Mouse (Mus musculus): ENCODE data around the gene Qrfpr.

DNA sequence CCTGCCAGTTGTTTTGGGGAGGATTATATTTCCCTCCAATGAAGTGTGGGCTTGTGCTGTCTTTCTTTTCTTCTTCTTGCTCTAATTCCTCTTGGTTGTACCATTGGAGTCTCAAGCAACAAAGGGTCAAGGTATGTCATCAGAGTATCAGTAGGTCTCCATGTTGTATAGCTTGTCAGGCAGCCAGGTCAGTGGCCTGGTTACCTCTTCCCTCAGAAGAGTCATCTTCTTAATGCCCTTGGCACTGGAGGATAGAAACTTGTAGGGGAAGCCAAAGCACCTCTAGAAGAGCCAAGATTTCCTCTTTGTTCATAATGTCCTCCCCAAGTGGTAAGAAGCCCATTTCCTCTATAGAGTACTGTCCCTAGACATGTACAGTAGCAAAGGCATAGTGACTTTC lies 83.1 kb downstream of the Qrfpr start:
- TF ChIP-seq POLR2A (IDR thresholded peaks at IDR 0.05; ENCODE audit: low read depth, low read length) (no peak), CTCF (conservative IDR thresholded peaks at IDR 0.05; ENCODE audit: insufficient read depth, insufficient read length, low read depth, low read length) (no peak)
